Mouse (Mus musculus) neural tube, embryonic 11.5 days (tissue): Measurements from ENCODE around the gene Atp5s. TPM values are rescaled to one million over a fixed set of nuclear protein-coding genes. Genes with fewer than 3 reads are reported as not detected.

Source experiments
- microRNA counts: library from miRNA; unstranded; fragments of <30 nt; microRNA quantifications from one replicate; lab custom pipeline; 2015
- microRNA-seq: library from miRNA; unstranded; fragments of <30 nt; microRNA quantifications from one replicate; pipeline ENCODE4, GENCODE M21; 2016
- polyA plus RNA-seq: library from polyadenylated mRNA; unstranded; fragments of >200 nt; fragmentation: Nextera tagmentation; extraction: Ambion mirVana; gene quantifications from 2 replicates; pipeline ENCODE4 v1.2.1, GENCODE M21; 2014

Atp5s gene
- polyA plus RNA-seq, 1 experiment from 2014 or later: 24.0 TPM

MicroRNAs encoded within 50 kb of the gene (microRNA counts, 519-probe panel; counts per million panel counts)
- microRNA mmu-miR-681 (lab: Ali Mortazavi, UCI): 171 counts per million, percentile 57 among the panel's probes with 10 or more counts

Small RNAs within 50 kb of the gene (microRNA-seq; reads per million reads assigned to microRNA genes)
- not detected for gene Mir681

Other genes starting within 250 kb of the Atp5s start
- gene Vcpkmt, start 141.9 kb upstream of the Atp5s start, polyA plus RNA-seq: 19.8 and 20.1 TPM in 2 replicates
- 10.1 and 14.5 TPM in 2 replicates for gene Sos2, start 43.1 kb upstream of the Atp5s start, polyA plus RNA-seq
- 13.0 and 15.3 TPM in 2 replicates for gene L2hgdh, start 77 bp upstream of the Atp5s start, polyA plus RNA-seq
- 0.52 and 0.53 TPM in 2 replicates for gene Cdkl1, start 66.3 kb downstream of the Atp5s start, polyA plus RNA-seq
- 43.1 and 48.1 TPM in 2 replicates for gene Atl1, start 167.7 kb downstream of the Atp5s start, polyA plus RNA-seq
- gene Map4k5, start 168.2 kb downstream of the Atp5s start, polyA plus RNA-seq: 42.3 and 43.5 TPM in 2 replicates